Mouse (Mus musculus): Measurements from ENCODE around the gene Glipr1. TPM values are rescaled to one million over a fixed set of nuclear protein-coding genes. Genes with fewer than 3 reads are reported as not detected.

Gene Glipr1
- polyA plus RNA-seq, 1 experiment: 24.9 TPM

DNA sequence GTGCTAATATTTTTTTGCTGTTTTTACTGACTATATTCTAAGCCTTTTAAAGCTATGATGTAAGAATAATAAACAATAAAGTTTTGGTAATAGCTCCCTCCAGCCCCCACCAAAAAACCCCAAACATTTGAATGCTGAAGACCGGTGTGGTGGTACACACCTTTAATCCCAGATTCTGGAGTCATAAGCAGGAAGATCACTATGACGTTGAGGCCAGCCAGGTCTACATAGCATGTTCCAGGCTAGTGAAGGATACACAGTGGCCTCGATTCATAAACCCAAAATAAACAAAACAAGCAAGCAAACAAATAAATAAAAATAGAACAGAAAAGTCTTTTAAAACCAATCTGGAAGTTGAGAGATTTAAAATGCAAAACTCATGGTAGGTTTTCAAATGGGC is 30.5 kb downstream of the Glipr1 start:
- no peak for DNase-seq (ENCODE audit: low read depth, low spot score)
- WGBS: 83% methylated on average over 3 of the region's 3 CpGs

- 39% methylated on average over 4 of the region's 4 CpGs for WGBS
- no peak for DNase-seq (ENCODE audit: low read depth, low spot score)
Measured at GRCm38 (mm10) chr10:111966394-111966793, 36.0 kb downstream of the Glipr1 start.

GRCm38 (mm10) chr10:111960459-111960858 is 42.0 kb downstream of the Glipr1 start:
- no peak for DNase-seq (ENCODE audit: low read depth, low spot score)
- 24% methylated on average over 6 of the region's 6 CpGs for WGBS

DNA sequence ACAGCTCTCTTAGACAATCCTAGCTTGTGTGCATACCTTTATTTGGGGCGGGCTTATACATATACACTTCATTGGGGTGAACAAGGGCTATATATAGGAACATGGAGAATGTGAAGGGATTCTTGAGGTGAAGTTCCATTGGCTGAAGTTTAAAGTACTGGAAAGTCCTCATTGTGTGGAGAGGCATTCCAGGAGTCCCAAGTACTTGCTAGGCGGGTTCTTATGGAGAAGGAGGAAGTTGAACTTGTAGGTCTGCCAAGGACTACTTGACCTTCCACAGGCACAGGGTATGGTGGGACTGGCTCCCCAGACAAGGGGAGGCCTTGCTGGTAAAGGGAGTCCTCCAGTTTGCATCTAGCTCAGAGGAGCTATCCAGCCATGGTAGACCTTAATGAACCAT is 43.1 kb downstream of the Glipr1 start:
- 71% methylated on average over 2 of the region's 2 CpGs for WGBS
- no peak for DNase-seq (ENCODE audit: low read depth, low spot score)

DNA sequence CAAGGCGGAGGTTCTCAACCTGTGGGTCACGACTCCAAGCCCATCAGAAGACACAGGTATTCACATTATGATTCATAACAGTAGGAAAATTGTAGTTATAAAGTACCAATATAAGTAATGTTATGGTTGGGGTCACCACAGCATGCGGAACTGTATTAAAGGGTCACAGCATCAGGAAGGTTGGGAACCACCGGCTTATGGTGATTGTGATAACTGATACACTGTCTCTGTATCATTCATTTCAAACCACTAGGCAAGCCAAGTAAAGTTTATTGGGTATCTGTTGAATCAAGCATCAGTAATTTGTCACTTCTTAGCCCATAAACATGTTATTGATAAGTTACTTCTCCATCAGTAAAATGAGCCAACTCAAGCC is 44.4 kb downstream of the Glipr1 start:
- 35% methylated on average over 4 of the region's 4 CpGs for WGBS
- DNase-seq (ENCODE audit: low read depth, low spot score): no peak

- WGBS: 67% methylated on average over 10 of the region's 10 CpGs
- peak; percentile 52 for DNase-seq (ENCODE audit: low read depth, low spot score)
Measured at GRCm38 (mm10) chr10:111957271-111958045, 45.0 kb downstream of the Glipr1 start.

DNA sequence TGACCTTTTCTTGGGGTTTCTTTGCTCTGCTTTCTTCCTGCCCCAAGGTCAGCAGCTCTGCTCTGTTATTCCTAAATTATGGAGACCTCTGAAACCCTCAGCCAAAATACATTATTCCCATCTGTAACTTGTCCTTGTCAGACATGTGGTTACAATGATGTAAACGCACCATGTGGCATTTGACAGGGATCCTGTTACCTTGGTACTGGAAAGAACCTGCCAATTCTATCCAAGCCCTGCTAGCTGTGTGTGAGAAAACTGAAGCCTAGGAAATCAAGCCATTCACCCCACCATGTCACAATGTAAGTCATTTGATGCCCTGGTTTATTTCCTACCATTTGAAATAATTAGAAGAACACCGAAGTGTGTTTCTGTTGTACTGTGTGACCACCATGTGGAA is 46.6 kb downstream of the Glipr1 start:
- WGBS: 94% methylated on average over 2 of the region's 2 CpGs
- no peak for DNase-seq (ENCODE audit: low read depth, low spot score)

GRCm38 (mm10) chr10:111949008-111949407 is 53.4 kb downstream of the Glipr1 start:
- WGBS: 63% methylated on average over 4 of the region's 4 CpGs

DNA sequence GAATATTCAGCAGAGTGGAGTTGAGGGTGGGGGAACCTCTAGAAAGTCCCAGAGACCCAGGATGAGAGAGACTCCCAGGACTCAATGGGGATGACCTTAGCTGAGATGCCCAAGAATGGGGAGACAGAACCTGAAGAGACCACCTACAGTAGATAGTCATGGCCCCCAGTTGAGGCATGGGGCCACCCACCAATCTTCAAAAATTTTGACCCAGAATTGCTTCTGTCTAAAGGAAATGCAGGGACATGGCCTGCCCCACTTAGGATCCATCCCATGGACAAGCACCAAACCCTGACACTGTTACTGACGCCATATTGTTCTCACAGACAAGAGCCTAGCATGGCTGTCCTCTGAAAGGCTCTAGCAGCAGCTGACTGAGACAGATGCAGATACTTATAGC is 54.4 kb downstream of the Glipr1 start:
- 98% methylated on average over 1 of the region's 1 CpGs for WGBS
- DNase-seq (ENCODE audit: low read depth, low spot score): no peak

More at GRCm38 (mm10) chr10:111949008-111949407, 53.4 kb downstream of the Glipr1 start:
- no peak for DNase-seq (ENCODE audit: low read depth, low spot score)

GRCm38 (mm10) chr10:111945563-111945962 is 56.9 kb downstream of the Glipr1 start:
- no peak for DNase-seq (ENCODE audit: low read depth, low spot score)
- WGBS: 50% methylated on average over 3 of the region's 3 CpGs

GRCm38 (mm10) chr10:111943026-111943425 is 59.4 kb downstream of the Glipr1 start:
- DNase-seq (ENCODE audit: low read depth, low spot score): no peak
- 75% methylated on average over 7 of the region's 7 CpGs for WGBS

DNA sequence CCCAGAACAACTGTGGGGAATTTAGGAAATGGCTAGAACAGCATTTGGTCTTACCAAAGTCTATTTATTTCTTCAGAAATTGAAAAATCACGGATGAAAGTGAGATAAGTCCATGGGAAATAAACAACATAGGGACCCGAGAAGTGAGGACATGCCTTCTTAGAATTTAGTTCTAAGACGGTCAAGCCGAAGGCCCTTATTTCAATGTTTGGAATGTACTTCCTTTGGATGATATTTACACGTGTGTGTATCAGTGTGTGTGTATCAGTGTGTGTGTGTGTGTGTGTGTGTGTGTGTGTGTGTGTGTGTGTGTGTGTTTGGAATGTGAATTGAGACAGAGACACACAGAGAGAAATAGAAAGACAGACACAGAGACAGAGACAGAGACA is 65.3 kb downstream of the Glipr1 start:
- 67% methylated on average over 5 of the region's 5 CpGs for WGBS
- no peak for DNase-seq (ENCODE audit: low read depth, low spot score)

GRCm38 (mm10) chr10:111936491-111937145 is 65.8 kb downstream of the Glipr1 start:
- 37% methylated on average over 13 of the region's 13 CpGs for WGBS
- DNase-seq (ENCODE audit: low read depth, low spot score): no peak

GRCm38 (mm10) chr10:111936021-111936420 is 66.4 kb downstream of the Glipr1 start:
- WGBS: 74% methylated on average over 4 of the region's 4 CpGs

More at GRCm38 (mm10) chr10:111936021-111936420, 66.4 kb downstream of the Glipr1 start:
- DNase-seq (ENCODE audit: low read depth, low spot score): no peak

Other genes with a start within 250 kb of the Glipr1 start
- 5.1 and 7.0 TPM in 2 replicates for gene Krr1, start 30.0 kb downstream of the Glipr1 start, polyA plus RNA-seq (2012; rRNA removed)
- not detected in 2 replicates for gene Glipr1l1, start 57.6 kb upstream of the Glipr1 start, polyA plus RNA-seq (2012; rRNA removed)
- gene Glipr1l2, start 80.7 kb upstream of the Glipr1 start, polyA plus RNA-seq (2012; rRNA removed): not detected in 2 replicates
- not detected in 2 replicates for gene Glipr1l3, start 157.7 kb upstream of the Glipr1 start, polyA plus RNA-seq (2012; rRNA removed)
- gene Caps2, start 161.0 kb upstream of the Glipr1 start, polyA plus RNA-seq (2012; rRNA removed): 0.07 TPM in 1 of 2 replicates, not detected in the other